Mouse (Mus musculus) heart, postnatal 36 days (tissue): ENCODE results near the gene Atmin. TPM values are rescaled to one million over a fixed set of nuclear protein-coding genes. Genes with fewer than 3 reads are reported as not detected.

Source experiments
- total RNA-seq, 2 experiments: library from RNA; stranded (reverse); gene quantifications; 2 replicates each; pipeline ENCODE4 v1.2.3; 2021

Gene Atmin
- total RNA-seq, 2 experiments from 2014 or later, result 14.6 to 17.4 TPM

Other genes starting within 250 kb of the Atmin start
- 1 to 10 TPM; 3.5 to 4.5 TPM for gene Cdyl2, start 210.4 kb upstream of the Atmin start, total RNA-seq
- 10 to 100 TPM; 63.5 to 72.1 TPM for gene Cmc2, start 21.9 kb upstream of the Atmin start, total RNA-seq
- gene Cenpn, start 21.7 kb upstream of the Atmin start, total RNA-seq, result under 1 TPM; 0.95 to 1.00 TPM
- under 1 TPM; 0.39 to 0.43 TPM for gene 1700030J22Rik, start 35.6 kb downstream of the Atmin start, total RNA-seq
- gene Gcsh, start 50.1 kb downstream of the Atmin start, total RNA-seq, result 10 to 100 TPM; 48.8 to 52.0 TPM
- under 1 TPM in 1 of 2 experiments, not detected in 1; 0.08 TPM for gene Pkd1l2, start 139.1 kb downstream of the Atmin start, total RNA-seq
- gene Bco1, start 152.5 kb downstream of the Atmin start, total RNA-seq, result not detected
- gene Gan, start 214.7 kb downstream of the Atmin start, total RNA-seq, result 1 to 10 TPM; 4.5 to 5.1 TPM